Mouse (Mus musculus): ENCODE data around the gene Matn4.
"Not testable (repeated sequence)": the region's sequence is repeated elsewhere in the genome, so short reads cannot be mapped to it uniquely, and the experiment has no call there.

Matn4 gene

GRCm38 (mm10) chr2:164371371-164371770, 33.6 kb downstream of the Matn4 start:
- no peak for DNase-seq (ENCODE audit: low read depth, low spot score)

GRCm38 (mm10) chr2:164368620-164369105, 36.3 kb downstream of the Matn4 start:
- DNase-seq (ENCODE audit: low read depth, low spot score), result no peak

GRCm38 (mm10) chr2:164366947-164367346, 38.0 kb downstream of the Matn4 start:
- DNase-seq (ENCODE audit: low read depth, low spot score), result no peak

GRCm38 (mm10) chr2:164360974-164361657, 43.8 kb downstream of the Matn4 start:
- DNase-seq (ENCODE audit: low read depth, low spot score), result no peak

GRCm38 (mm10) chr2:164359668-164360067, 45.3 kb downstream of the Matn4 start:
- DNase-seq (ENCODE audit: low read depth, low spot score), result no peak

- no peak for DNase-seq (ENCODE audit: low read depth, low spot score)
Measured at GRCm38 (mm10) chr2:164359031-164359430, 45.9 kb downstream of the Matn4 start.

GRCm38 (mm10) chr2:164358373-164358772, 46.6 kb downstream of the Matn4 start:
- no peak for DNase-seq (ENCODE audit: low read depth, low spot score)

- DNase-seq (ENCODE audit: low read depth, low spot score), result no peak
Measured at GRCm38 (mm10) chr2:164356177-164356967, 48.6 kb downstream of the Matn4 start.

- DNase-seq (ENCODE audit: low read depth, low spot score), result no peak
Measured at GRCm38 (mm10) chr2:164353356-164353755, 51.6 kb downstream of the Matn4 start.

GRCm38 (mm10) chr2:164352697-164353096, 52.3 kb downstream of the Matn4 start:
- DNase-seq (ENCODE audit: low read depth, low spot score), result no peak

GRCm38 (mm10) chr2:164348980-164349379, 56.0 kb downstream of the Matn4 start:
- DNase-seq (ENCODE audit: low read depth, low spot score), result no peak

- not testable (repeated sequence) for DNase-seq (ENCODE audit: low read depth, low spot score)
Measured at GRCm38 (mm10) chr2:164347697-164348096, 57.3 kb downstream of the Matn4 start.

- not testable (repeated sequence) for DNase-seq (ENCODE audit: low read depth, low spot score)
Measured at GRCm38 (mm10) chr2:164343732-164344131, 61.2 kb downstream of the Matn4 start.

All from telencephalon, adult 2 months (tissue).